Mouse (Mus musculus): Measurements from ENCODE around the gene St3gal2.

- TF ChIP-seq EP300 (optimal IDR thresholded peaks at IDR 0.05) (no peak), CTCF (IDR thresholded peaks at IDR 0.05; ENCODE audit: low read depth) (peak; percentile 60)
Observed at GRCm38 (mm10) chr8:110965594-110965993, 45.9 kb downstream of the St3gal2 start.

Measured in stomach, postnatal 0 days (tissue).